Comparison of ENCODE assay signal across 16 mouse cellular contexts in genomic region chr2:68925542-68925941, GRCm38 (mm10).
DNase-seq lines count a peak whose midpoint lies in the region; ATAC-seq and TF ChIP-seq lines count a peak whose summit lies in the region.
"Had no signal": no experiment of that assay in that cellular context is flagged by ENCODE, and none has a peak within 500 bp of the region (broad histone marks: within the 10 kb centered on the region; RNA-seq: fewer than 3 reads in every experiment).

No protein-coding gene starts in this region.

- no peak for TF ChIP-seq CTCF in forebrain, postnatal 0 days (IDR thresholded peaks at IDR 0.05; ENCODE audit: low read depth)
- no peak for TF ChIP-seq CTCF in small intestine, adult 2 months (IDR thresholded peaks at IDR 0.05; ENCODE audit: extremely low read depth, insufficient read length, insufficient replicate concordance, low read depth, low read length)

- DNase-seq in forebrain, postnatal 0 days = no peak
- peak; percentile 87 for DNase-seq in embryonic facial prominence, embryonic 14.5 days (ENCODE audit: low spot score)
- no peak for DNase-seq in right cerebral cortex, postnatal 4 days
- no peak for DNase-seq in frontal cortex, postnatal 10 days (ENCODE audit: low spot score in 2 of 2)
- DNase-seq: adrenal gland, postnatal 10 days; cerebellum, adult 2 months; gastrocnemius, postnatal 14 days; kidney, postnatal 36 days; right cerebral cortex, postnatal 25 days had no signal

- no peak overlapping the region for H3K4me3 ChIP-seq in forebrain, postnatal 0 days (ENCODE audit: low read depth, low read length)
- no peak overlapping the region for H3K4me3 ChIP-seq in forebrain, embryonic 15.5 days
- no peak overlapping the region for H3K4me3 ChIP-seq in midbrain, embryonic 15.5 days
- no peak overlapping the region for H3K4me3 ChIP-seq in midbrain, embryonic 13.5 days (replicated peaks)
- no peak overlapping the region for H3K4me3 ChIP-seq in embryonic facial prominence, embryonic 14.5 days (ENCODE audit: low read depth, low read length)
- H3K4me3 ChIP-seq in small intestine, adult 2 months (ENCODE audit: low read depth, low read length) = no peak overlapping the region
- H3K4me3 ChIP-seq: liver, embryonic 15.5 days had no signal

- peak; percentile 55 for ATAC-seq in forebrain, postnatal 0 days
- ATAC-seq in forebrain, embryonic 15.5 days (replicated peaks) = no peak; the same call in 1 of the 2 replicates
- ATAC-seq in midbrain, embryonic 15.5 days (replicated peaks) = 0 out of 2 replicates have a peak, but pooled peaks have one; percentile 54
- ATAC-seq in midbrain, embryonic 13.5 days = no peak
- peak; percentile 93 for ATAC-seq in embryonic facial prominence, embryonic 14.5 days (ENCODE audit: low read depth)
- ATAC-seq: inflammation-experienced regulatory T-cells, adult 6 months had no signal

- H3K9ac ChIP-seq in forebrain, postnatal 0 days = no peak overlapping the region
- no peak overlapping the region for H3K9ac ChIP-seq in forebrain, embryonic 15.5 days (replicated peaks)
- H3K9ac ChIP-seq in midbrain, embryonic 15.5 days = no peak overlapping the region
- H3K9ac ChIP-seq in midbrain, embryonic 13.5 days (replicated peaks) = no peak overlapping the region
- no peak overlapping the region; the same call in 1 of the 2 replicates for H3K9ac ChIP-seq in embryonic facial prominence, embryonic 14.5 days (ENCODE audit: low read depth, low read length)
- H3K9ac ChIP-seq: liver, embryonic 15.5 days had no signal

- no peak overlapping the region; the same call in 1 of the 2 replicates for H3K27ac ChIP-seq in forebrain, postnatal 0 days (ENCODE audit: low read depth, low read length)
- H3K27ac ChIP-seq in forebrain, embryonic 15.5 days (replicated peaks) = no peak overlapping the region
- H3K27ac ChIP-seq in midbrain, embryonic 15.5 days = no peak overlapping the region
- no peak overlapping the region for H3K27ac ChIP-seq in midbrain, embryonic 13.5 days
- 0 out of 2 replicates have a peak overlapping the region, but pooled peaks have one; percentile 21 for H3K27ac ChIP-seq in embryonic facial prominence, embryonic 14.5 days (replicated peaks; ENCODE audit: low read depth, low read length)
- H3K27ac ChIP-seq in small intestine, adult 2 months (ENCODE audit: insufficient read depth, low read depth, low read length) = peak overlapping the region; percentile 70
- H3K27ac ChIP-seq: liver, embryonic 15.5 days had no signal

- TF ChIP-seq POLR2A in small intestine, adult 2 months (IDR thresholded peaks at IDR 0.05; ENCODE audit: low read depth, low read length) = no peak

- 56% methylated on average over 6 of the region's 6 CpGs for WGBS in forebrain, postnatal 0 days
- 68% methylated on average over 6 of the region's 6 CpGs for WGBS in forebrain, embryonic 15.5 days
- WGBS in midbrain, embryonic 15.5 days = 84% methylated on average over 6 of the region's 6 CpGs
- WGBS in midbrain, embryonic 13.5 days = 86% methylated on average over 6 of the region's 6 CpGs
- 55% methylated on average over 6 of the region's 6 CpGs for WGBS in embryonic facial prominence, embryonic 14.5 days
- 70% methylated on average over 6 of the region's 6 CpGs for WGBS in small intestine, adult 2 months

- H3K4me2 ChIP-seq in forebrain, postnatal 0 days (ENCODE audit: low read depth) = no peak overlapping the region
- no peak overlapping the region for H3K4me2 ChIP-seq in forebrain, embryonic 15.5 days (replicated peaks)
- no peak overlapping the region for H3K4me2 ChIP-seq in midbrain, embryonic 15.5 days
- no peak overlapping the region for H3K4me2 ChIP-seq in midbrain, embryonic 13.5 days (replicated peaks)
- no peak overlapping the region; the same call in 1 of the 2 replicates for H3K4me2 ChIP-seq in embryonic facial prominence, embryonic 14.5 days (ENCODE audit: low read depth, low read length)
- H3K4me2 ChIP-seq: heart, embryonic 11.5 days; liver, embryonic 15.5 days had no signal

- H3K36me3 ChIP-seq in forebrain, postnatal 0 days (ENCODE audit: insufficient read depth) = no peaks in the 10 kb centered on the region
- no peaks in the 10 kb centered on the region for H3K36me3 ChIP-seq in forebrain, embryonic 15.5 days
- no peaks in the 10 kb centered on the region for H3K36me3 ChIP-seq in midbrain, embryonic 15.5 days (replicated peaks)
- H3K36me3 ChIP-seq in midbrain, embryonic 13.5 days = no peaks in the 10 kb centered on the region
- H3K36me3 ChIP-seq in embryonic facial prominence, embryonic 14.5 days (ENCODE audit: control insufficient read depth, insufficient read depth, low read length) = no peaks in the 10 kb centered on the region
- 0 out of 2 replicates have a peak, but pooled peaks cover 1% of the 10 kb centered on the region for H3K36me3 ChIP-seq in small intestine, adult 2 months (ENCODE audit: control insufficient read depth, insufficient read depth, low read length)
- H3K36me3 ChIP-seq: liver, embryonic 15.5 days had no signal

- no peaks in the 10 kb centered on the region for H3K4me1 ChIP-seq in forebrain, postnatal 0 days (ENCODE audit: insufficient read depth)
- H3K4me1 ChIP-seq in forebrain, embryonic 15.5 days = peaks cover 13% of the 10 kb centered on the region
- H3K4me1 ChIP-seq in midbrain, embryonic 15.5 days = no peaks in the 10 kb centered on the region
- 0 out of 2 replicates have a peak, but pooled peaks cover 2% of the 10 kb centered on the region for H3K4me1 ChIP-seq in midbrain, embryonic 13.5 days (replicated peaks)
- no peaks in the 10 kb centered on the region; the same call in none of the 2 replicates for H3K4me1 ChIP-seq in embryonic facial prominence, embryonic 14.5 days (ENCODE audit: control insufficient read depth, insufficient read depth, low read length)
- peaks cover 18% of the 10 kb centered on the region for H3K4me1 ChIP-seq in small intestine, adult 2 months (ENCODE audit: control insufficient read depth, insufficient read depth, insufficient read length, low read length)

- H3K9me3 ChIP-seq in forebrain, postnatal 0 days (ENCODE audit: low read length) = no peaks in the 10 kb centered on the region
- no peaks in the 10 kb centered on the region for H3K9me3 ChIP-seq in forebrain, embryonic 15.5 days
- H3K9me3 ChIP-seq in midbrain, embryonic 15.5 days = no peaks in the 10 kb centered on the region
- H3K9me3 ChIP-seq in midbrain, embryonic 13.5 days = no peaks in the 10 kb centered on the region
- no peaks in the 10 kb centered on the region for H3K9me3 ChIP-seq in embryonic facial prominence, embryonic 14.5 days (ENCODE audit: control insufficient read depth, low read length)
- H3K9me3 ChIP-seq: liver, embryonic 15.5 days had no signal

- no peaks in the 10 kb centered on the region for H3K27me3 ChIP-seq in forebrain, postnatal 0 days (ENCODE audit: insufficient read depth, low read length)
- H3K27me3 ChIP-seq in forebrain, embryonic 15.5 days = no peaks in the 10 kb centered on the region
- no peaks in the 10 kb centered on the region for H3K27me3 ChIP-seq in midbrain, embryonic 15.5 days (replicated peaks)
- no peaks in the 10 kb centered on the region for H3K27me3 ChIP-seq in midbrain, embryonic 13.5 days
- H3K27me3 ChIP-seq in embryonic facial prominence, embryonic 14.5 days (replicated peaks; ENCODE audit: control insufficient read depth, insufficient read depth, low read length) = no peaks in the 10 kb centered on the region
- no peaks in the 10 kb centered on the region for H3K27me3 ChIP-seq in small intestine, adult 2 months (ENCODE audit: control insufficient read depth, insufficient read depth, low read length)
- H3K27me3 ChIP-seq: liver, embryonic 15.5 days had no signal

Comparison
In these comparisons a context has a peak if more than half of its experiments do, and no peak if none do; other contexts are left out.
1. ATAC-seq: peak in forebrain, postnatal 0 days (single experiment), midbrain, embryonic 15.5 days (single experiment) and embryonic facial prominence, embryonic 14.5 days (single experiment); none in forebrain, embryonic 15.5 days (single experiment) and midbrain, embryonic 13.5 days (single experiment).
2. H3K27ac ChIP-seq: peak in embryonic facial prominence, embryonic 14.5 days (single experiment) and small intestine, adult 2 months (single experiment); none in forebrain, postnatal 0 days (single experiment), forebrain, embryonic 15.5 days (single experiment), midbrain, embryonic 15.5 days (single experiment) and midbrain, embryonic 13.5 days (single experiment).